Mouse (Mus musculus): ENCODE results near the gene Wdr92. TPM values are rescaled to one million over a fixed set of nuclear protein-coding genes. Genes with fewer than 3 reads are reported as not detected.

The Wdr92 gene
- total RNA-seq, 2 experiments from 2014 or later, result 6.7 to 8.8 TPM

- intact Hi-C loops (cut with DNase I), result loop anchor here (5.0 to 10.0 kb wide), 4 partner anchors 182 to 1745 kb away; no protein-coding TSS in a partner anchor
- peak; percentile 22 to 29 for DNase-seq (ENCODE audit: extremely low spot score in 1 of 2, low spot score in 2 of 2)
- Histone ChIP-seq H3K4me3 (no peak overlapping the region), H3K27ac (no peak overlapping the region)
- TF ChIP-seq CTCF (IDR thresholded peaks at IDR 0.05), result peak; percentile 81
Measured at GRCm38 (mm10) chr11:17279959-17280358, 98.1 kb downstream of the Wdr92 start.

Other genes with a start within 250 kb of the Wdr92 start
- 1 to 10 TPM; 1.3 to 2.5 TPM for gene Fbxo48, start 230.7 kb upstream of the Wdr92 start, total RNA-seq (2021)
- gene Cnrip1, start 130.5 kb upstream of the Wdr92 start, total RNA-seq (2021), result 100 to 1,000 TPM in 1 of 2 experiments, 10 to 100 TPM in 1; 99.3 to 102 TPM
- 1 to 10 TPM; 5.5 to 7.4 TPM for gene Plek, start 129.7 kb upstream of the Wdr92 start, total RNA-seq (2021)
- 100 to 1,000 TPM; 688 to 716 TPM for gene Ppp3r1, start 22.8 kb upstream of the Wdr92 start, total RNA-seq (2021)
- 10 to 100 TPM; 23.0 to 25.7 TPM for gene Pno1, start 29.5 kb downstream of the Wdr92 start, total RNA-seq (2021)
- 10 to 100 TPM; 38.6 to 46.2 TPM for gene C1d, start 75.5 kb downstream of the Wdr92 start, total RNA-seq (2021)